Mouse (Mus musculus) liver, embryonic 14 days (tissue): ENCODE data around the gene Cnfn. TPM values are rescaled to one million over a fixed set of nuclear protein-coding genes. Genes with fewer than 3 reads are reported as not detected.

ENCODE experiments used
- polyA plus RNA-seq: library from polyadenylated mRNA; depleted of rRNA; stranded (reverse); fragments of >200 nt; gene quantifications from 2 replicates; pipeline ENCODE4 v1.2.3, GENCODE M21; 2012; rRNA removed

The Cnfn gene
- not detected in 2 replicates for polyA plus RNA-seq

DNA sequence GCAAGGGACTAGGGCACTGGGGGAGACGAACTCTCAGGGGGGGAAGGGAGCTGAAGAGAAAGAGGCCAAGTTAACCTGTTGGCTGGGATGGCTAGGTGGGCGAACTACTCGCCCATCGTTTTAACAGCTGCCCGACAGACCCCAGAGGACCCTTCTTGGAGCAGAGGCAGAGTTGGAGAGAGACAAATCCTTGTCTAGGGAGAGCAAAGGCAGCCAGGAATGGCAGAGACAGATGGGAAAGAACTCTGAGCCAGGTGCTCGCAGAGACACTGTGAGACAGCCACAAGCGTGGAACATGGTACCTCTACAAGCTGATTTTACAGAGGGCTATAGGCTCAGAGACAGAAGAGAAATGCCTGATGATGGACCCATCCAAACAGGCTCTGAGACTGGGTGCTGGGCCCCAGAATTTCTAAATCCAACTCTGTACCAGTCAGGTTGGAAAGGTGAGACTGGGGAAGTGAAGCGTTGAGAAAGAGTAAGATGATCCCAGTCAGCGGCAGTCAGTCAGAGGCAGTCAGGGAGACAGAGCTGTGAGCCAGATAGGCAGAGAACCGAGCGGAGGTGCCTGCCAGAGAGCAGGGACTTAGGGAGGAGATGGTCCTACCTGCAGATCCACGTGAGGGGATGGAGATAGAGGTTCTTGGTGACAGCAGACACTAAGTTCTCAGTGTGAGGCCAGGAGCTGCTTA is at the start of gene Cnfn:
Cnfn (minus strand) TSS at position 667 of the 692 bp plus-strand sequence.

DNA sequence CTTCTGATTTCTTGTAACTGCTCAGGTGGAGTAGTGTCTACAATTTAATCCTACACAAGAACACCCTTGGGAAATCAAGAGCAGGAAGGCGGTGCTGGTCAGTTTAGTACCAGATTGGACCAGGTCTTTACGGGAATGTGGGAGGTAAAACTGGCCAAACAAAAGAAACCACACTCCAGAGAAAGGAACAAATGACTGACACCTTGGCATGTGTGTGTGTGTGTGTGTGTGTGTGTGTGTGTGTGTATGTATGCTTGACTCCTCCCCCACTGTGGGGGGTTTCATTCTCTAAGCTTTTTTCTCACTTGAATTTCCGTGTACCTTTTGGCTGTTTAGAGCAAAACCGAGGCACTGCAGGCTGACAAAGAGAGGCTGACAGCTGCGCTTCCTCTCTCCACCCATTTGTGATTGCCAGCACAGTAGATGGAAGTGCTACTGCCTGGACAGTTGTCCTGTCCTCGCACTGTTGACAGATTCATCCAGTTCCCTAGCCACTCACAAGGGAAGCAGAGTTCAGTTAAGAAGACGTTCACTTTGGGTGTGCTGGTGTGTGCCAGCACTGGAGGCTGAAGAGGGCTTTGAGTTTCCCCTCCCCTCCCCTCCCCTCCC is 43.4 kb upstream of the Cnfn start, which contains the start of gene Cxcl17:
Cxcl17 (minus strand) TSS at position 54 of the 609 bp plus-strand sequence.

DNA sequence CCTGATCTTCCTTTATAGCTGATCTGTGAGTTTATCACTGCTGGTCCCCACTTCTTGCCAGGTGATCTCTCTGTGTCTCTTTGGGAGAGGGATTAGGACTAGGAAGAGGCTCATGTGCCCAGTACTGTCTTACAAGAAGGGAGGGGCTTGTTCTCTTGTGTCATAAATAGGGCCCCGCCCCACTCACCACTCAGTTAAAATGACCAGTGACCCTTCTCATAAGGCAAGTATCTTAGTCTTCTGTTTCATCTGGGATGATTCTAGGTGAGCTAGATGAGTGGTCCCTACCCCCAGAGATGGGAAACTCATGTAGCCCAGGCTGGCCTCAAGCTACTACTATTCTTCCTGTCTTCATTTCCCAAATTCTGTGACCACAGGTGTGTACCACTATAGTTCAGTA is 29.1 kb upstream of the Cnfn start, which contains the start of gene Lipe:
Lipe (minus strand) TSS at position 101 of the 400 bp plus-strand sequence.

Other genes starting within 250 kb of the Cnfn start
- gene Pou2f2, start 190.0 kb downstream of the Cnfn start, polyA plus RNA-seq: 0.72 and 0.93 TPM in 2 replicates
- 22.5 and 25.8 TPM in 2 replicates for gene Dedd2, start 149.1 kb downstream of the Cnfn start, polyA plus RNA-seq
- 4.3 and 4.7 TPM in 2 replicates for gene Zfp526, start 148.3 kb downstream of the Cnfn start, polyA plus RNA-seq
- gene Gsk3a, start 131.9 kb downstream of the Cnfn start, polyA plus RNA-seq: 44.8 and 49.1 TPM in 2 replicates
- gene Erf, start 119.0 kb downstream of the Cnfn start, polyA plus RNA-seq: 7.9 and 8.1 TPM in 2 replicates
- gene Cic, start 102.0 kb downstream of the Cnfn start, polyA plus RNA-seq: 14.3 and 14.4 TPM in 2 replicates
- 23.2 and 24.7 TPM in 2 replicates for gene Pafah1b3, start 71.7 kb downstream of the Cnfn start, polyA plus RNA-seq
- 0.05 TPM in 1 of 2 replicates, not detected in the other for gene Prr19, start 68.3 kb downstream of the Cnfn start, polyA plus RNA-seq
- 0.02 and 0.03 TPM in 2 replicates for gene Tmem145, start 63.6 kb downstream of the Cnfn start, polyA plus RNA-seq
- 1.1 and 1.4 TPM in 2 replicates for gene Megf8, start 52.6 kb downstream of the Cnfn start, polyA plus RNA-seq
- 1.7 and 2.1 TPM in 2 replicates for gene Lipe, start 29.0 kb upstream of the Cnfn start, polyA plus RNA-seq
- gene Cxcl17, start 43.2 kb upstream of the Cnfn start, polyA plus RNA-seq: not detected in 2 replicates
- 2.7 and 3.0 TPM in 2 replicates for gene Ceacam1, start 107.9 kb upstream of the Cnfn start, polyA plus RNA-seq
- gene Ceacam2, start 170.1 kb upstream of the Cnfn start, polyA plus RNA-seq: 0.01 TPM in 1 of 2 replicates, not detected in the other
- 0.37 and 0.44 TPM in 2 replicates for gene Erich4, start 246.2 kb upstream of the Cnfn start, polyA plus RNA-seq
- 7.3 and 8.6 TPM in 2 replicates for gene Dmac2, start 249.7 kb upstream of the Cnfn start, polyA plus RNA-seq